Mouse (Mus musculus) forebrain, embryonic 12.5 days (tissue): ENCODE measurements around the gene Dennd2a. TPM values are rescaled to one million over a fixed set of nuclear protein-coding genes. Genes with fewer than 3 reads are reported as not detected.

ENCODE experiments used
- ATAC-seq: fragments of 200-750 bp; cut with Nextera tagmentation; 2 replicates; pipeline ENCODE4 v1.8.0; 2017; ENCODE audit warnings: moderate TSS enrichment; ENCODE audit not compliant: low FRiP score
- H3K27ac ChIP-seq: fragments of 300-500 bp; sonication (generic); 2 replicates; pipeline ENCODE4 v1.5.1; 2016; ENCODE audit warnings: mild to moderate bottlenecking
- H3K27me3 ChIP-seq: fragments of 300-500 bp; sonication (generic); 2 replicates; pipeline ENCODE4 v1.6.1; 2016; ENCODE audit warnings: mild to moderate bottlenecking
- H3K36me3 ChIP-seq: fragments of 300-500 bp; sonication (generic); replicated peaks from 2 replicates; pipeline ENCODE4 v1.6.1; 2016; ENCODE audit warnings: mild to moderate bottlenecking
- H3K4me1 ChIP-seq: fragments of 300-500 bp; sonication (generic); 2 replicates; pipeline ENCODE4 v1.6.1; 2016
- H3K4me2 ChIP-seq: fragments of 300-500 bp; sonication (generic); 2 replicates; pipeline ENCODE4 v1.6.1; 2016; ENCODE audit warnings: mild to moderate bottlenecking, moderate library complexity
- H3K4me3 ChIP-seq: fragments of 300-500 bp; sonication (generic); replicated peaks from 2 replicates; pipeline ENCODE4 v1.5.1; 2016; ENCODE audit warnings: mild to moderate bottlenecking
- H3K9ac ChIP-seq: fragments of 300-500 bp; sonication (generic); 2 replicates; pipeline ENCODE4 v1.6.1; 2016; ENCODE audit warnings: mild to moderate bottlenecking
- H3K9me3 ChIP-seq: fragments of 300-500 bp; sonication (generic); 2 replicates; pipeline ENCODE4 v1.6.1; 2016
- WGBS: fragments of 180-500 bp; shearing (Covaris S2); methylation state at CpG from one replicate; pipeline ENCODE4 v1.1.7; 2016; 5-methylcytosine and 5-hydroxymethylcytosine counted together
- polyA plus RNA-seq: library from polyadenylated mRNA; unstranded; fragments of >200 nt; fragmentation: Nextera tagmentation; extraction: Ambion mirVana; gene quantifications from 2 replicates; pipeline ENCODE4 v1.2.1, GENCODE M21; 2016

Gene Dennd2a
- polyA plus RNA-seq, 1 experiment from 2014 or later: 37.6 TPM

GRCm38 (mm10) chr6:39551981-39552636, 5.6 kb downstream of the Dennd2a start:
- Histone ChIP-seq H3K9ac (no peak overlapping the region), H3K4me1 (peaks cover 46% of the 10 kb centered on the region), H3K4me3 (no peak overlapping the region), H3K4me2 (no peak overlapping the region), H3K27me3 (no peaks in the 10 kb centered on the region), H3K27ac (no peak overlapping the region), H3K36me3 (peaks cover 15% of the 10 kb centered on the region), H3K9me3 (no peaks in the 10 kb centered on the region)
- no peak for ATAC-seq
- WGBS: 76% methylated on average over 8 of the region's 8 CpGs

DNA sequence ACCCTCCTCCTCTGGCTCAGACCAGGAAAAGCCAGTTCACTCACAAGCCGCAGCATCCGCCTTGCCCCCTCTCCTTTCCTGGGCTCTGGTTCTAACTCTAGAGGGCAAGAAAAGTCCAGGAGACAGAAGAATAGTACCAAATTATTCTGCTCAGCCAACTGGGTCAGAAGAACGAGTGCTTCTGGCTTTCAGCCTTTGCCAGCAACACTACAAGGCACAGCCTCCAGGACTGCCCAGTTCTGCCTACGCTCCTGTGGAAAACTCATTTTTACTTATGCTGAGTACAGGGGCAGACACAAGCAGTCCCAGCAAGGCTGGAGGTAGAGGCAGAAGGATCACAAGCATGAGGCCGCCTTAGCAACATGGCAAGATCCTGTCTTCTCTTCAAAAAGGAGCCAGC, 9.6 kb downstream of the Dennd2a start:
- Histone ChIP-seq H3K27me3 (no peaks in the 10 kb centered on the region), H3K9me3 (no peaks in the 10 kb centered on the region), H3K27ac (no peak overlapping the region), H3K36me3 (peaks cover 8% of the 10 kb centered on the region; the same call in 1 of the 2 replicates), H3K4me3 (no peak overlapping the region), H3K4me1 (peaks cover 44% of the 10 kb centered on the region), H3K9ac (no peak overlapping the region), H3K4me2 (no peak overlapping the region)
- ATAC-seq: no peak
- WGBS: 87% methylated on average over 5 of the region's 5 CpGs

- H3K36me3 ChIP-seq: no peaks in the 10 kb centered on the region
- WGBS: 91% methylated on average over 7 of the region's 7 CpGs
- H3K27ac ChIP-seq: peak overlapping the region; percentile 26; the same call in 1 of the 2 replicates
- H3K4me3 ChIP-seq: no peak overlapping the region
- ATAC-seq: no peak
- no peaks in the 10 kb centered on the region for H3K9me3 ChIP-seq
- H3K4me2 ChIP-seq: no peak overlapping the region
- no peak overlapping the region for H3K9ac ChIP-seq
- H3K27me3 ChIP-seq: no peaks in the 10 kb centered on the region
- H3K4me1 ChIP-seq: peaks cover 50% of the 10 kb centered on the region
These were observed 12.2 kb downstream of the Dennd2a start for GRCm38 (mm10) chr6:39545474-39545873.

- H3K27me3 ChIP-seq: no peaks in the 10 kb centered on the region
- H3K4me2 ChIP-seq: no peak overlapping the region
- peak overlapping the region; percentile 89 for H3K27ac ChIP-seq
- H3K9ac ChIP-seq: 0 out of 2 replicates have a peak overlapping the region, but pooled peaks have one; percentile 5
- H3K9me3 ChIP-seq: no peaks in the 10 kb centered on the region
- H3K36me3 ChIP-seq: no peaks in the 10 kb centered on the region
- 26% methylated on average over 15 of the region's 15 CpGs for WGBS
- ATAC-seq: peak; percentile 21; the same call in 1 of the 2 replicates
- no peak overlapping the region for H3K4me3 ChIP-seq
- H3K4me1 ChIP-seq: peaks cover 65% of the 10 kb centered on the region
These were observed 13.8 kb downstream of the Dennd2a start for GRCm38 (mm10) chr6:39543769-39544420.

DNA sequence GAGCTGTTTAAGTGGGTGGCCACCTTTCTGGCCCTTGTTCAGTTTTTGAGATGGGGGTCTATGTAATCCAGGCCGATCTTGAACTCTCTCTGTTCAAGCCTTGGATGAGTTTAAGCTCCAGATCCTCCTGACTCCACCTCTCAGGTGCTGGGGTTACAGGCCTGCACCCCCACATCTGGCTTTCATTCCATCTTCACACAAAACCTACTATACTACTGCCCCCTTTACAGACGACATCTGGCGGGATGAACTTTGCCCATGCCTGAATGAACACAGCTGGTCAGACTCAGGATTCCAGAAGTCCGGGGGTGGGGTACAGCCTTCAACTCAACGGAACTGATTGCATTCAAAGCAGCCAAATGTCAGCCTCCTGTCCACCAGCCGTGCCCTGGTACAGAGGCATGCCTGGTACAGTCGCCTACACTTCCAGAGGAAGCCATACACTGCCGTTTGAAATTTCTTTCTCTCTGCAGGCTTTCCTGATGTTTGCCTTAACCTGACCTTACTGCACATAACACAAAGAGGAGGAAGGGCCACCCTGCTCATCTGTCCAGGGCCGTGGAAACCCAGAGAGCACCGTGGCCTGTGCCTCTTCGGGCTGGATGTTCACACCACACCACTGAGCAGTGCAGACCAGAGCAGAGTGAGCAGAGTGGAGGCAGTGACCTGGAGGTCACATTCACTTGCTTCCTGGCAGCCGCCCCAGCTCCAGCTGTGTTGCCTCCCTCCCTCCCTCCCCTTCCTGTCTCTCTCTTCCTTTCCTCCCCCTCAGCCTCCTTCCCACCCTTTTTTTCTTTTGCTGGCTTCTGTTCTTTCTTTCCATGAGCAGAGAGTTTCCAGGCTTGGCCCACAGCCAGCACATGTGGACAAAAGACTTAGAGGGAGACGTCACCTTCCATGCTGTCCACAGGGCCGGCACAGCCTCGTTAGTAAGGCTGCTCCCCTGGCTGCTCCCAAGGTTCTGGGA, 14.8 kb downstream of the Dennd2a start:
- no peaks in the 10 kb centered on the region for H3K36me3 ChIP-seq
- peak overlapping the region; percentile 89 for H3K27ac ChIP-seq
- WGBS: 22% methylated on average over 15 of the region's 15 CpGs
- ATAC-seq: peak; percentile 84
- H3K4me1 ChIP-seq: peaks cover 73% of the 10 kb centered on the region
- no peaks in the 10 kb centered on the region for H3K27me3 ChIP-seq
- no peaks in the 10 kb centered on the region for H3K9me3 ChIP-seq
- H3K4me2 ChIP-seq: peak overlapping the region; percentile 33
- no peak overlapping the region for H3K4me3 ChIP-seq
- H3K9ac ChIP-seq: 0 out of 2 replicates have a peak overlapping the region, but pooled peaks have one; percentile 17

GRCm38 (mm10) chr6:39540563-39540962, 17.1 kb downstream of the Dennd2a start:
- no peak overlapping the region for H3K9ac ChIP-seq
- H3K4me3 ChIP-seq: no peak overlapping the region
- no peaks in the 10 kb centered on the region for H3K27me3 ChIP-seq
- no peaks in the 10 kb centered on the region for H3K36me3 ChIP-seq
- H3K9me3 ChIP-seq: no peaks in the 10 kb centered on the region
- 59% methylated on average over 2 of the region's 2 CpGs for WGBS
- peak overlapping the region; percentile 13; the same call in 1 of the 2 replicates for H3K27ac ChIP-seq
- ATAC-seq: no peak
- peaks cover 64% of the 10 kb centered on the region for H3K4me1 ChIP-seq
- no peak overlapping the region for H3K4me2 ChIP-seq

DNA sequence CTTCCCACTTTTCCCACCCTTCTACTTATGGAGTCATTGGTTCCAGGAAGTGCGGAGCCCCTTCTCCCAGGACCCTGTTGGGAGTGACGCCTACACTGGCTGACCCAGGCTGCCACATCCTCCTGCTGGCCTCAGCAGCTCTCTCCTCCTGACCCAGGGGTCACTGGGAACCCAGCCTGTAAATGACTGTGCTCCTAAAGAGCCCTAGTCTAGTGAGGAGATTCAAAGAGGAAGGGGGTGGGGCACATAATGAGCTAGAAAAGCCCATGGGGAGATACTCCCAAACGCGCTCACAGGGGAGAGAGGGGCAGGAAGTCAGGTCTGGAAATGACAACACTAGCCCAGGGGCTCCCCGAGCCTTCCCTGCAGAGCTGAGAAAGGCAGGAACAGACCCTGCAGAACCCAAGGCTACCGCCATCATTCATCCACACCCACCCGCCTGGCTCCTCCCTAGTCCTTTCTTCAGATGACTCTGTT, 17.9 kb downstream of the Dennd2a start:
- ATAC-seq: no peak
- 19% methylated on average over 7 of the region's 7 CpGs for WGBS
- peak overlapping the region; percentile 3; the same call in 1 of the 2 replicates for H3K4me2 ChIP-seq
- H3K9ac ChIP-seq: no peak overlapping the region
- H3K36me3 ChIP-seq: no peaks in the 10 kb centered on the region
- no peaks in the 10 kb centered on the region for H3K9me3 ChIP-seq
- peak overlapping the region; percentile 66 for H3K27ac ChIP-seq
- no peak overlapping the region for H3K4me3 ChIP-seq
- peaks cover 55% of the 10 kb centered on the region for H3K4me1 ChIP-seq
- H3K27me3 ChIP-seq: no peaks in the 10 kb centered on the region

DNA sequence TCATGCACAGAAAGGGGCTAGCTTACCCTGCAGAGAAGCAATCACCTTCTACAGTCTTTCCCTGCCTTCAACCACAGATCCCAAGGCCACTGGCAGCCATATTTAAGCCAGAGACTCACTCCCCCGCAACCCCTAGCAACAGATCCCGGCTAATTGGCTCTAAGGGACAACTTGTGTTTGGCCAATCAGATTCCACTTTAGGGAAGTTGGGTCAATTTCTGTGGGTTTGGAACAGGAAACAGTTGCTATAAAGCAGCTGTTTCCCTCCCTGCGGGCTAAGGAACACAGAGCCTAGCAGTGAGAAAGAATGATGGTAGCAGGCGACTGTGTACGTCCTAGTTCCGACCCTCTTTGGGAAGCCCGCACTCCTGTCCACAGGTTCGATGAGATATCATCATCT, 19.4 kb downstream of the Dennd2a start:
- ATAC-seq: no peak
- 83% methylated on average over 8 of the region's 8 CpGs for WGBS
- Histone ChIP-seq H3K4me2 (no peak overlapping the region), H3K9me3 (no peaks in the 10 kb centered on the region), H3K4me3 (no peak overlapping the region), H3K4me1 (peaks cover 40% of the 10 kb centered on the region), H3K9ac (no peak overlapping the region), H3K27me3 (no peaks in the 10 kb centered on the region), H3K36me3 (peaks cover 7% of the 10 kb centered on the region; the same call in 1 of the 2 replicates), H3K27ac (no peak overlapping the region)

GRCm38 (mm10) chr6:39537276-39537675, 20.4 kb downstream of the Dennd2a start:
- no peaks in the 10 kb centered on the region for H3K9me3 ChIP-seq
- peaks cover 31% of the 10 kb centered on the region for H3K4me1 ChIP-seq
- no peak overlapping the region for H3K4me2 ChIP-seq
- no peak overlapping the region for H3K27ac ChIP-seq
- no peak overlapping the region for H3K9ac ChIP-seq
- H3K36me3 ChIP-seq: peaks cover 7% of the 10 kb centered on the region; the same call in 1 of the 2 replicates
- H3K27me3 ChIP-seq: no peaks in the 10 kb centered on the region
- no peak for ATAC-seq
- no peak overlapping the region for H3K4me3 ChIP-seq
- WGBS: 93% methylated on average over 5 of the region's 5 CpGs

DNA sequence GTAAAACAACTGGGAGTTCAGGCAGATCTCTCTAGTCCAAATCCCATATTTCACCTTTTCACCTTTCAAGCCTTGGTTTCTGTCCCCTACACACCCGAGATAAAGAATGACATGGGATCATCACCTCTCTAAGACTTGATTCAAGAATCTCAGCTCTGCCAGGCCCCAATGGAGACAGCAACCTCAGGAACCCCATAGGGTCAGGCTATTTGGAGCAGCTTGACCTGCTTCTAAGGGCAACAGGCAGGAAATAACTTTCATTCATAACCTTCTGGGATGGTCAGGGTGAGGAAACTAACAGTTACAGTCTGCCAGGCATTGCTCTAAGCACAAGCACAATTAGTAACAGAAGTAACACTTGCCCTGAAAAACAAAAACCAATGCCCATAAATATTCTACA, 21.0 kb downstream of the Dennd2a start:
- Histone ChIP-seq H3K27ac (no peak overlapping the region), H3K4me1 (peaks cover 31% of the 10 kb centered on the region), H3K4me2 (no peak overlapping the region), H3K9me3 (no peaks in the 10 kb centered on the region), H3K4me3 (no peak overlapping the region), H3K9ac (no peak overlapping the region), H3K36me3 (peaks cover 7% of the 10 kb centered on the region; the same call in 1 of the 2 replicates), H3K27me3 (no peaks in the 10 kb centered on the region)
- 81% methylated on average over 1 of the region's 1 CpGs for WGBS
- no peak for ATAC-seq

- ATAC-seq: no peak
- Histone ChIP-seq H3K4me1 (peaks cover 20% of the 10 kb centered on the region), H3K4me3 (no peak overlapping the region), H3K36me3 (peaks cover 7% of the 10 kb centered on the region; the same call in 1 of the 2 replicates), H3K4me2 (no peak overlapping the region), H3K27ac (no peak overlapping the region), H3K9me3 (no peaks in the 10 kb centered on the region), H3K27me3 (no peaks in the 10 kb centered on the region), H3K9ac (no peak overlapping the region)
These were observed 22.7 kb downstream of the Dennd2a start for GRCm38 (mm10) chr6:39534944-39535343.
